Mouse (Mus musculus): ENCODE measurements at regions not wholly inside any gene's neighbourhood (a gene's known extent, or its start where the extent isn't known, plus 50 kb on each side); places are given as distances from the start of the nearest gene placed in this dataset.

DNA sequence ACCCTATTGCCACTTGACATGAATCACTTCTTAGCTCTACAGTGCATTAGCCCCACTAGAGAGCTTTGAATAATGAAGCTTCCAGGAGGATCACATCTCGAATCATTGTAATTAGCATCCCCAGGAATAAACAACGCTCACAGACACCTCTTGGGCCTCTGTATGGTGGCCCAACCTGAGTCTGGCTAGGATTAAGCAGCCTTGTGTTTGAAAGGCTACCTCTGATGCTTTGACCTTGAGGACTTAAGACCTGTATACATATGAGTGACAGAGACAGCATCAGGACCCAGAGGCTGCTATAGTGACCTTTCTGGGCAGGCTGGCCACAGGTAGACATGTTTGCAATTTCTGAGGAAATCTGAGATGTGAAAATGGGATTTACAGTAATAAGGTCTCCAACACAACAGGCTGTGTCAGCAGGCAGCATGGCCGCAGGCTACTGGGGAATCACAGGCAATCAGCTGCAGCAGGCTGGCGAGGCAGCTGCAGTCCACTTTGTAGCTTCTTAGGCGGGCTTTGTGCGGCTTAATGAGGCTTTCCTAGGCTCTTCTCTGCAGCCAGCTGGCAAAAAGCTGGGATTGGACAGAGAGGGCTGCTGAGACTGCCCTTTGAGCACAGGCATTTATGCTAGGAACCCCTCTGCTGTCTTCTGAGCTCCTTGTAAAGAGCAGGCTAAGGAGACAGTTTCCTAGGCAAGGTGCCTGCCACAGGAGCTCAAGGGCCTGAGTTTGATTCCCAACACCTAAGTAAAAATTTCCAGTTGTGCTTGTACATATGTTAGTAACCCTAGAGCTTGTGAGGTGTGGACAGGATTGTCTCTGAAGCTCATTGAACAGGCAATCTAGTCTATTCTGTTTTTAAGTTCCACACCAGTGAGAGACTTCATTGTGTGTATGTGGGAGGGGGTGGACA lies 768.1 kb upstream of the Auts2 start:
- no peak for DNase-seq (ENCODE audit: low spot score)

DNA sequence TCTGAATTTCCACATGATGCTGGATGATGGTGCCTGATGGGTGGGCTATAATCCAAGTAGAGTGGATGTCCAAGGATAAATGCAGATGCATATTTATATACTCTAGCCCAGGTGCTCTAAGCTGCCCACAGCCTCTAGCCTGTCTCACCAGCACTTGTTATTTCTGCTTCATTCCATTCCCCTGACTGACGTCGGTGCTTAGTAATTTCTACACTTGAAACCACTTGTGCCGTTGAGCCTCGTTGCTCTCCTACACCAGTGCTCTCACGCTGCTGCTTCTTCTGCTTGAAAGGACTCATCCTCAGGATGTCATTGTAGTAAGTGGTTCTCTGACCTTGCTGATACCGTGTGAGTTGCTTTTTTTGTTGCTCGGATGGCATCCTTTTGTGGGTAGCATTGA lies 724.7 kb upstream of the Auts2 start:
- DNase-seq (ENCODE audit: low spot score) = no peak

DNA sequence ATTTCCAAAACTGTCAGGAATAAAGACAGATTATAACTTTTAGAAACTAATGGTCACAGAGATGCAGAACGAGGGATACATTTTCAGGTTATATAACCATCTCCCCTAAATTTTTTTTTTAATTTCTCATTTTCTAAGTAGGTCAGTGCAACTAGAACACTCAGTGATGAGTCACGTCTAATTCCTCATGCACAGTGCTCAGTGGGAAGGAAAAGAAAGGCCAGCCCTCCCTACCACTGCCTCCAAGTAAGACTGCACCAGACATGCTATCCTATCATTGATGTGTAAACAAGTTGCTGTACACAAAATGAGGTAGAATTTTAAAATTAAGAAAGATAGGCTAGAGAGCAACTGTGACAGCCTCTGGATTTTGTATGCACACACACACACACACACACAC lies 724.2 kb upstream of the Auts2 start:
- no peak for DNase-seq (ENCODE audit: low spot score)

DNA sequence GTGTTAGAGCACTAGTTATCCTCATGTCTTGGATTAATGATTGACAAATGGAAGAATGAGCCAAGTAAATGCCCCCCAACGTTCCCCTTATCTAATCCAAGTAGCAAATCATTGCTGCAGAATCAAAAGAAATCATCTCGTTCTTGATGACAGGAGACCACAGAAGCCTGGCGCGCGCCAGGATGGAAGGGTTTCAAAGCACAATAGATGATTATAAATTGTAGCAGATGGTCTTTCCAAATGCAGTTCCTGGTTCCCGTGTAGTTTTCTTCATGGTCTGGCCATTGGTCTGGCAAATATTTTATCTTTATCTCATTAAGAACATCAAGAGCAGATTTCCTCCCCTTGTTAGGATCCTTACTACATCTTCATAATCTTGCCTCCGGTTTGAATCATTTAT lies 721.8 kb upstream of the Auts2 start:
- DNase-seq (ENCODE audit: low spot score) = no peak

DNA sequence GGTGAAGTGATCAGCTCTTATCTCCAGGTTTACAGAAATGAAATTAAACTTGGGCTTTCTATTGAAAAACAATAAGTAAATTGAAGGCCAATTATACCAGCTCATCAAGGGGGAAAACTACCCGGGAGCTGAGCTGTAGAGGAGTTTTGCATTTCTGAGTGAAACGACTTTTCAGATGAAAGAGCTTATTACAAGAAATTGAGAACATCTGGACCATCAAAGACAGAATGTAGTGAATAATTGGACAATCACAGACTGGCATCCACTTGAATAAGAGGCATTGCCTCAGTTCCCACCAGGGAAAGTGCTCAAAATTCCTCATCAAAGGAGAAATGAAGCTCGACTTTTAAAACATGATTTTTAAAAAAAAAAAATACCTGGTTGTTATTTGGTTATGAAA lies 675.7 kb upstream of the Auts2 start:
- no peak for DNase-seq (ENCODE audit: low spot score)

DNA sequence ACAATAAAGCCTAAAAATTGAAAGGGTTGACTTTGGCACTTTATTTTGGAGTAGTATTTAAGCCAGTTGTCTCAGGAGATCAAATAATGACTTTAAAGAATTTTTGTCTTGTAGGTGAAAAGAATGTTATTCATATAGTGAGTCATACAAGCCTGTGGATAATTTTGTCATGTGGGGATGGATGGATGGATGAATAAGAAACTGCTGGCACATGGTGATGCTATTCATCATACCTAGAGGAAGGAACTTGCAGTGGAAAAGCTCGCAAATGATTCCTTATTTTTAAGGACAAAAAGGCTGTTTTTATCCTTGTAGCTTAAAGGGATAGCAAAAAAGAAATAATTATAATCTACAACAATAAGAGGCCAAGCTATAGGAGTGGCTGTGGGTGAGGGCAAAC lies 655.4 kb upstream of the Auts2 start:
- no peak for DNase-seq (ENCODE audit: low spot score)

DNA sequence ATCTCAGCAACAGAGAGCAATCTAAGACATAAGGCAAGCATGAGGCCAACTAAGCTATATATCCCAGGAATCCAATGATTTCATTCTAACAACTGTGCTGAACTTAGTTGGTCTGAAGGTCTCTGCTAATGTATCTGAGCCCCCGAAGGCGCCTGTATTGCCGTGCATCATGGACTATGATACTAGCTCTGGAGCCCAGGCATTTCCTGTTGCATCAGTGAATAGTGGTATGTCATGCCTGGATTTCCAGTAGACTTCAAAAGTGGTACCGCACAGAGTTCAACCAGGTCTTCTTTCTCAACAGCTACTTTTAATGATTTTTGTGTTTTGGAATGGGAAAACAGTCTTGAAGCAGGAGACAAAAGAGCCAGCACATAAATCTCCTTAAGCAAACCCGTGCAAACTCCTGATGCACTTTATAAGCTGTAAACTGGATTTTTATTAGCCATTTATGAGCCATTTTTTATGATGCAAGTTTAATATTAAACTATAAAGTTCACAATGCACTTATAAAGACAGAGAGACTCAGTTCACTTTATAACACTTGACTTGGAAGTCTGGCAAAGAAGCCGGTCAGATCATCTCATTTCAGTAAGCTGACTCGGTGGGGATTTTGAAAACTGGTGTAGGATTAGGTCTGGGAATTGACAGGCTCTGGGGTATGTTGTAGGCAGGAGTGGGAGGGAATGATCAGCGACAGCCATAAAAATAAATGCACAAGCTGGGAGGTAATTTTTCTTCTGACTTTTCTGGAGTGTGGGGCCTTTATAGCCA lies 646.8 kb upstream of the Auts2 start:
- no peak for DNase-seq (ENCODE audit: low spot score)

DNA sequence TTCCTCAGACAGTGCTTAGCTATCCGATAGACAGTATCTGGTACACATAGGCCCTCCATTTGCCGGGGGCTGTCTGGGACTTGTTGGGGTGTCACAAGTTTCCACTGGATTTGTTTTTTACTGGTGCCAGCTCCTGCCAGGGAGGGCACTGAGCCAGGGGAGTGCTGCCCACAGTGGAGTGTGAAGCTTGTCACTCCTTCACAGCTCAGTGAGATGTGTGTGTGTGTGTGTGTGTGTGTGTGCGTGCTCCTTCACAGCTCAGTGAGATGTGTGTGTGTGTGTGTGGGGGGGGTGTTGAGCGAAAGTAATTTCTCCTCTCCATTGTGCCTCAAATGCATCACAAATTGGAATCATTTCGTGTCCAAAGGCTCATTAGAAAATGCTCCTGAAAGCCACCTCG lies 632.5 kb upstream of the Auts2 start:
- no peak for DNase-seq (ENCODE audit: low spot score)

DNA sequence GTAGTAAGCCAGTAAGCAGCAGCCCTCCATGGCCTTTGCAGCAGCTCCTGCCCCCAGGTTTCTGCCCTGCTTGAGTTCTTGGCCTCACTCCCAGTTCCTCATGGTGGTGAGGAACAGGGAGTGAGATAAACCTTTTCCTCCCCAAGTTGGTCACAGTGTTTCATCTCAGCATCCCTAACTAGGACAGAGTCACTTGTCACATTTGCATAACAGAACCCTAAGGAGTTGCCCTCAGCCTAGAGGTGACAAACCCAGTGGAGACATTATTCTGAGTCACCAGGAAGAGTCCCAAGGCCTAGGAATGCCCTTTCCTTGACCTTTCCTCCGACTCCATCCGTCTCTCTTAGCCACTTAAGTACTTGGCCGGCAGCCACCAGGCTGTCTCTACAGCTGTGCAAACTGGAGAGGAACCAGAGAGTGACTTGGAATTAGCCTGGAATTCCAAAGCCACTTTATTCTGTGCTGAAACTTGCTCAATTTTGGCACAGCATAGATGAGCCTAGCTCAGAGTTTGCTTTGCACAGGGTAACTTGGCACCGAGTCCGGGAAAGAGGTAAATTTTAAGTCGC lies 630.1 kb upstream of the Auts2 start:
- peak; percentile 68 for DNase-seq (ENCODE audit: low spot score)

DNA sequence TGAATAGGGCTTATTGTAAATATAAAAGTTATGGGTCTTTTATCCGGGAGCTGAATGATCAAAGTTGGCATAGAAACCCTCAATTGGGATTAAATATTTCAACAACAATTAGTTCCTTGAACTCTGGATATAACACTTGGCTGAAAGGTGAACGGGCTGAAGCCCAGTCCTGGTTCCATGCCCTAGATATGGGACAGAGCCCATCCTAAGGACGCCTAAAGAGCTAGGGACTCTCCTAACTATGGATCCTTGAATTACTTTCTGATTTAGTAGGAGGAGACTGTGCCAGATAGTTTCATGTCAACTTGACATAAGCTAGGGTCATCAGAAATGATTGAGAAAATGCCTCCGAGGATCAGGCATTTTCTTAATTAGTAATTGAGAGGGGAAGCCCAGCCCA lies 629.5 kb upstream of the Auts2 start:
- DNase-seq (ENCODE audit: low spot score) = no peak

DNA sequence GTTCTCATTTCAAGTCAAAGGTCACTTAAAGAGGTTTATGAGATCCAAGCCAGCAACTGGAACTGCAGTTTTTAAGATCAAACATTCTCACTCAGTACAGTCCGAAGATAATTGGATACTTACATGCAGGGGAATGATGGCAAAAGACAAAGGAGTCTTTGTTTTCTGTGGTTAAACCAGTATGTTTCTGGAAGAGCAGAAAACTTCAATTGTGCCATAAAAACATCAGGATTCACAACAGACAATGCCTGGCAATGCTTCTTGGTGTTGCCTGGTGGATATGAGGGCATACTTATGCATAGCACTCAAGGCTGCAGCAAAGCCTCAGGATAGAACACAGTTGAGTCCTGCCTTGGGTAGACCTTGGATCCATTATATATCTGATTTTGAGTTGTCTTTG lies 628.1 kb upstream of the Auts2 start:
- no peak for DNase-seq (ENCODE audit: low spot score)

DNA sequence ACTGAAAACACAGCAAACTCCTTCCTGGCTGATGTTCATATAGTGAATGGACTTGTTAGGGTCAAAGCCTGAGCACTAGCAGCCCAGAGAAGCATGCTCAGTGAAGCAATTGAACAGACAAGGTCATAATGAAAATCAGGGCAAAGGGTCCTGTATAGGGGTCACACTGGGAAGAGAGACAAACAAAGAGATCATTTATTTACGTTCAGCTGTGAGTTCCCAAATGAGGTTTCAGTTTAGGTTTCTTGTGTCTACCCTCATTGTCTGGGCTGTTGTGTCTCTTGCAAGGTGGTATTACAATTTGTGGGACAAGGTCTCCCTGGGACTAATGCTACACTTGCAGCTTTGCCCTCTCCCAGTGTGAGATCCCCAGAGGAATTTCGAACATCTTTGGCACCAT lies 624.4 kb upstream of the Auts2 start:
- no peak for DNase-seq (ENCODE audit: low spot score)

DNA sequence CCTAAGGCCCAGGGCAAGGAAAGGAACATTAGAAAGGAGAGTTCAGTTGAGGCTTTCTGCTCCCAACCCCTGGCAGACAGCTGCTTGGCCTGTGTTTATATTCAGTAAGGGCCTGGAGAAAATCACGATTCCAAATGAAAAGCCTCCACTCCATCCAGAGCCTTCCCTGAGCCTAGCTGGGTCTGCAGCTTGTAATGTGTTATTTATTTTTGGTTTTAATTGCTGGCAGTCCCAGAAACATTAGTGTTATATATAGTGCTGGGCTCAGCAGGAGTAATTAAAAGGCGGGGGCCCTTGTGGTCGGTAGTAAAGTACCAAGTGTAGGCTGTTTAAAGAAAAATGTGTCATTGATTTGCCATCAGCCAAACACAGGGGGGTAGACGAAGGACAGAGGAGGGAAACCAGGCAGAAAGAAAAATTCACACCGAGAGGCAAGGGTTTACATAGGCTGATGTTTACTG lies 623.9 kb upstream of the Auts2 start:
- DNase-seq (ENCODE audit: low spot score) = no peak

DNA sequence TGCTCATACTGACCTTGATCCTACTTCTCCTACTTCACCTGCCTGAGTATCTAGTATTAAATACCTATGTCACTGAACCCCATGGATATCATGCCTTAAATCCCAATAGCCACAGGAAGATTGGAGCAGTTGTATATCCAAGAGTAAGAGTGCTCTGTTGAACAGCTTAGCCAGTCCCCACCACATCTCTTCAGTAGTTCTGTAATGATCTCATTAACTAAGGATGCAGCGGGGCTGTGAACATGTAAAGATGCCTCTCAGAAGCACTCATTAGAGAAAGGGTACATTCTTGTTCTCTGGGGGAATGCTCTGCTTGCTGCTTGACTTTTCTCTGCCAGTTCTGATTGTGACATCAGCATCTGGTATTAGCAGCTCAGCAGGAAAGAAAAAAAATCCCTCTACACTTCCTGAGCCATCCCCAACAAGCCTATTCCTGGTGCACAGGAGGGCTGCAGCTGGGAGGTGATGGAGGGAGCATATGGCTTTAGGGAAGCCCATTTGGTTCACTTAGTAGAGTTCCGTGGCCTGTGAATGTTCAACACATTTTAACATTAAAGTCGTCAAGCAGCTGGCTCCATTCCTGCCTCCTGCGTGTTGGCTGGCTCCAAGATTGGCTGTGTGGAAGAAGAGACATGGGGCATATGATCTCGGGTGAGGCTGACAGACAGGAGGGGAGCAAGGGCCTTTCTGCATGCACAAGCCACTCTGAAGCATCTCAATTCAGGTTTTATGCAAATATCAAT lies 613.1 kb upstream of the Auts2 start:
- DNase-seq (ENCODE audit: low spot score) = no peak

DNA sequence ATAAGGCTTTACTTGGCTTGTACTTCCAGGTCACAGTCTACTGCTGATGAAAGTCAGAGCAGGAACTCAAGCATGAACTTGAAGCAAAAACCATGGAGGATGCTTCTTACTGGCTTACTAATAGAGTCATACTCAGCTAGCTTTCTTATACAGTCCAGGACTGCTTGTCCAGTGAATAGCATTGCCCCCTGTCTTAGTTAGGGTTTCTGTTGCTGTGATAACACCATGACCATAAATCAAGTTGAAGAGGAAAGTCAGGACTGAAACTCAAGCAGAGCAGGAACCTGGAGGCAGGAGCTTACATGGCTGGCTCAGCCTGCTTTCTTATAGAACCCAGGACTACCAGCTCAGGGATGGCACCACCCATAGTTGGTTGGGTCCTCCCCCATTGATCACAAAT lies 602.9 kb upstream of the Auts2 start:
- no peak for DNase-seq (ENCODE audit: low spot score)

DNA sequence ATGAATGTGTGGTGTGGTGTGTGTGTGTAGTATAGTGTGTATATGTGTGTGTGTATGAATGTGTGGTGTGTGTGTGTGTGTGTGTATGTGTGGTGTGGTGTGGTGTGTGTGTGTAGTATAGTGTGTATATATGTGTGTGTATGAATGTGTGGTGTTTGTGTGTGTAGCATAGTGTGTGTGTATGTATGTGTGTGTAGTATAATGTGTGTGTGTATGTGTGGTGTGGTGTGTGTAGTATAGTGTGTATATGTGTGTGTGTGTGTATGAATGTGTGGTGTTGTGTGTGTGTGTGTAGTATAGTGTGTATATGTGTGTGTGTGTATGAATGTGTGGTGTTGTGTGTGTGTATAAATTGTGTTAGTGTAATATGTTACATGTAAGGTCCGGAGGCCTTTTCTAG lies 600.5 kb upstream of the Auts2 start:
- no peak for DNase-seq (ENCODE audit: low spot score)

DNA sequence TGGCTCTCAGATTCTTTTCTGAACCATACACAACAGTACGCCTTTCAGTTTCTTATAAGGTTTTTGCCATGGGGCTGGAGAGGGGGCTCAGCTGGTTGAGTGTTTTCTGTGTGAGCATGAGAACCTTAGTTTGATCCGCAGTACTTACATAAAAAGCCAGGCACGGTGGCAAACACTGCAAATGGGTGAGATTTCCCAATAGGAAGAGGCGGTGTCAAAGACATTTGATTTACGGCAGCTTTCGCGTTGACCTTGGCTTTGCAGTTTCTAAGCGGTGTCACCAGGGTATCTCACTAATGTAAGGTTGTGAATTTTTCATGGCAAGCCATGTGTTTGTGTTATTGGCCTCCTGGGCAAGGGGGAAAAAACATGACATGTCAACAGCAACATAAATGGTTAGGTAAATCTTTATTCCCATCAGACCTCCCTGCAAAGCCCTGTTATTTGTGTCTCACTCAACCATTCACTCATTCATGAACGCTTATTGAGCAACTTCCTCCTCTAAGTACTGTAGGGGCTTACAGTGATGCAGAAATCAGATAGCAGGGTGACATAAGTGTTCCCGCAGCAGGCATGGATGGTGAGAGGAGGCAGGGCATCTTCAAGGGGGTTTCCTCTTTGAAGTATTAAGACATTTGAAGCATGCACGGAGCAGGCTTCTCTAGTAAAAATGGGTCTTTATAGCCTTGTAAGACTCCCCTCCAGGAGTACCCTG lies 599.4 kb upstream of the Auts2 start:
- no peak for DNase-seq (ENCODE audit: low spot score)

DNA sequence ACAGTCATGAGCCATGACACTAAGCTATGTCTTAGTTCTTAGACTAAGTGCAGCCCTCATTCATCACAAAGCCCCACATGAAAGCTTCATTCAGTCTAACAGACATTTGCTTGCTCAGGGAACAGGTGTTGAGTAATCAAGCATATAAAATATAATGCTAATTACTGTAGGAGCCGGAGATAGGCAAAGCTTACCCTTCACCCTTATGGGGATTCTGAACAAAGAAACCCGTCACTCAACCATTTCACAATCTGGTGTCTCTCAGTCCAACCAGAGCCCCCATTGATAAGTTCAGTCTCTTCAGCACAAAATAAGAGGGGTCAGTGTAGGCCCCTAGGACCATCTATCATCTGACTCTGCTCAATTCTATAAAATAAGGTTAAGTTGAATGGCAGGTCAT lies 587.9 kb upstream of the Auts2 start:
- no peak for DNase-seq (ENCODE audit: low spot score)

DNA sequence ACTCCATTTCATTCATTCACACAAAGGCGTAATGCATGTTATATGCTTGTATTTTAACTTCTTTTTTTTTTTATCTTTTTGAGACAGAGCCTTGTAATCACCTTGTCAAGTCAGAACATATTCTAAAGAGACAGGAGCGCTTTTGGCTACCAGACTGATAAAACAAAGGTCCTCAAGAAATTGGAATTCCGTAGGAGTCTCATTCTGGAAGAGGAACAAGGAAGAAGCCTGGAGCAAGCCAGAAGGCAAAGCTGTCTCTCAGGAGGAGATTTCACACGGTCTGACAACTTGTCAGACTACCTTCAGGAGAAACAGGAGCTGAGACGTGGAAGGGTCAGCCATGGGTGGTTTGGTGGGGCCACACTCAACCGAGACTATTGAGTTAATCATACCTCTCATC lies 587.2 kb upstream of the Auts2 start:
- no peak for DNase-seq (ENCODE audit: low spot score)

DNA sequence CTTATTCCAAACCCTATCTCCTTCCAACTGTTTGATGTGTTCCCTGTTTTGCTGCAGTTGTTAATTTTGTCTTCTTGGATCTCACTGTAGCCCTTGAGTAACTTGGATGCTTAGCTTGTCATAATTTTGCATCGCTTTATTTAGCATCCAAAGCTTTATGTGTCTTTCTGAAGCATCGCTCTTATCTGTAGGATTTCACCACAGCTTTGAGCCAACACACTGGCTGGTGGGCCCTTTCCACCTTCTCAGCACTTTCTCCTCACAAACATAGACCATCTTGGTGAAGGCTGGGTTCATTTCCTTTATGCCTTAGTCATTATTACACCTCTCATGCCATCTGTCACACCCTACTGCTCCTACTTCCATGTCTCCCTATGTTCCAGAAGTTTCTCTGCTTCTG lies 581.1 kb upstream of the Auts2 start:
- DNase-seq (ENCODE audit: low spot score) = no peak

DNA sequence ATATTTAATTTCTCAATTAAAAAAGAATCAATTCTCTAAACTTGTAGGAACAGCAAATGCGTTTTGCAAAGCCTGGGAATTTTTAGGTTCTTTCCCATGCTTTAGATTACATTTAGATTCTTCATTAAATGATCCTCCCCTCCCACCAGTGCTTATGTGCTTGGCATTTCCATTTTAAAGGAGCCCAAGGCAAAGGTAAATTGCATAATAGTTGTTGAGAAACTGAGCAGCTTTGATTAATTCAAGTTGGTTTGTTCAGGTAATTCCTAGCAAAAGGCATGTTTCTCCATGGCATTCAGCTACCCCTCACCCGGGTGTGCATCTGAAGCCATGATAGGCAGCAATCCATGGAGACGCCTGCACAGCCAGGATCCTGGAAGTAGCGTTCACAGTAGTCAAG lies 570.8 kb upstream of the Auts2 start:
- no peak for DNase-seq (ENCODE audit: low spot score)

DNA sequence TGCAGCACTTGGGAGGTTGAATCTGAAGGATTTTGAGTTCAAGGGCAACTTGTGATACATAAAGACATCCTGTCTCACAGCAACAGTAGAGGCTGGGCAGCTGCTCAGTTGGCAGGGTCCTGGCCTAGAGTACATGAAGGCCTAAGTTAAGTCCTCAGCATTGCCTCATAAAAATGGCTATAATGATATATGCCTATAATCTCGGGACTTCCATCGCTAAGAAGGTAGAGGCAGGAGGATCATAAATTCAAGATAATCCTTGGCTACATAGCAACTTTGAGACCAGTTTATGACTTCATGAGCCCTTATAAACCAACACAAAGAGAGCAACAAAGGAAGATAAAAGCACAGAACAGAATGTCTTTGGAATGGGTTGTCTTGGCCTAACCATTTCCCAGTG lies 570.0 kb upstream of the Auts2 start:
- no peak for DNase-seq (ENCODE audit: low spot score)
